Mouse (Mus musculus): ENCODE data around the gene Ndufa11. TPM values are rescaled to one million over a fixed set of nuclear protein-coding genes. Genes with fewer than 3 reads are reported as not detected.
A peak's percentile ranks its signal among the peaks of the same experiment; 100 is the strongest.

The Ndufa11 gene
- polyA plus RNA-seq, 1 experiment = 135 TPM

DNA sequence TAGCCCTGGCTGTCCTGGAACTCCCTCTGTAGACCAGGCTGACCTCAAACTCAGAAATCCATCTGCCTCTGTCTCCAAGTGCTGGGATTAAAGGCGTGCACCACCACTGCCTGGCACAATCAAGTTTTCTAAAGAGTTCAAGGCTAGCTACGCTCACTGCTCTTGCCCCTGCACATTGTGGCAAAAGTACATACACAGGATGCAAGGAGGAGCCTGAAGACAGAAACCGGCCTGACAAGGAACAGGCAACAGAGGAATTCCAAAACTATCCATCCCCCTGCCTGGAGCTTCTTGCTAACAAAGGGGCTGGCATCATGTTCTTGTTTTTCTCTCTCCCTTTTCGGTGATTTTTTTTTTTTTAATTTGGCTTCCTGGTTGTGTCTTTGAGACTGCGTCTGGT is 26.6 kb downstream of the Ndufa11 start:
- TF ChIP-seq CTCF (IDR thresholded peaks at IDR 0.05; ENCODE audit: control insufficient read depth, insufficient read depth, insufficient replicate concordance, low read depth, low read length) (no peak), POLR2A (IDR thresholded peaks at IDR 0.05; ENCODE audit: control insufficient read depth, low read depth, low read length) (no peak)
- no peaks in the 10 kb centered on the region for H3K36me3 ChIP-seq (ENCODE audit: control insufficient read depth, insufficient read depth, low read length)
- H3K27ac ChIP-seq (ENCODE audit: control insufficient read depth, insufficient read depth, low read depth, low read length) = no peak overlapping the region
- H3K4me3 ChIP-seq (ENCODE audit: control insufficient read depth, low read depth, low read length) = no peak overlapping the region
- peaks cover 4% of the 10 kb centered on the region for H3K4me1 ChIP-seq (ENCODE audit: control insufficient read depth, insufficient read depth, low read length)
- no peaks in the 10 kb centered on the region for H3K27me3 ChIP-seq (ENCODE audit: control insufficient read depth, insufficient read depth, low read length)

DNA sequence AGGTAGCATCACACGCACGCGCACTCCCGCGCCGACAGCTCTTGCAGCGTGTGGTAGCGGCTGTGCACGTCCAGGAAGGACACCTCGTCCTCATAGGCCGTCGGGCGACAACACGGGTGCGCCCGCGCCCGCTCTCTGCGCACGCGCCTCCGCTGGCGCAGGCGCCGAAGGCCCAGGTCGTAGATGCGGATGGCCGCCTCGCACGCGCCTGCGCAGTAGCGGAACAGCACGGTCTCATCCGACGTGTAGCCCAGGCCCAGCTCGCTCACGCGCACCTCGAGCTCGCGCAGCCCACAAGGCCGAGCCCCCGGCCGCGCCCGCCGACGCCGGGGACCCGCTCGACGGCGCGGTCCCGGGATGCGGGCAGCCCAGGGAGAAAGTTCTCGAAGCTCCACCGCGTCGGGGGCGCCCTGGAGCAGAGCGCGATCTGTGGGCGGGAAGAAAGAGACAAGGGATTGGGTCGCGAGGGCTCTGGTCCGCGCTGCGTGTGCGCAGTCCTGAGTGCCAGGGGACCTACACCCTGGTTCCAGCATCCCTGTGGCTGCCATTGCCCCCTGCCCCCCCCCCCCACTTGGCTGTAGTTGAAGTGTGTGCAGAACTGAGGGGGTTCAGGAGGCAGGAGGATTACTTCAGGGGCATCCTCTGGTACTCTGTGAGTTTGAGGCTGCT is 34.0 kb downstream of the Ndufa11 start:
- Histone ChIP-seq H3K27ac (ENCODE audit: control insufficient read depth, insufficient read depth, low read depth, low read length) (peak overlapping the region; percentile 65; the same call in 1 of the 2 replicates), H3K36me3 (ENCODE audit: control insufficient read depth, insufficient read depth, low read length) (no peaks in the 10 kb centered on the region), H3K4me3 (ENCODE audit: control insufficient read depth, low read depth, low read length) (peak overlapping the region; percentile 79), H3K27me3 (ENCODE audit: control insufficient read depth, insufficient read depth, low read length) (no peaks in the 10 kb centered on the region), H3K4me1 (ENCODE audit: control insufficient read depth, insufficient read depth, low read length) (peaks cover 27% of the 10 kb centered on the region)
- TF ChIP-seq CTCF (IDR thresholded peaks at IDR 0.05; ENCODE audit: control insufficient read depth, insufficient read depth, insufficient replicate concordance, low read depth, low read length) (no peak; the same call in 1 of the 2 replicates), POLR2A (IDR thresholded peaks at IDR 0.05; ENCODE audit: control insufficient read depth, low read depth, low read length) (peak; percentile 48)

DNA sequence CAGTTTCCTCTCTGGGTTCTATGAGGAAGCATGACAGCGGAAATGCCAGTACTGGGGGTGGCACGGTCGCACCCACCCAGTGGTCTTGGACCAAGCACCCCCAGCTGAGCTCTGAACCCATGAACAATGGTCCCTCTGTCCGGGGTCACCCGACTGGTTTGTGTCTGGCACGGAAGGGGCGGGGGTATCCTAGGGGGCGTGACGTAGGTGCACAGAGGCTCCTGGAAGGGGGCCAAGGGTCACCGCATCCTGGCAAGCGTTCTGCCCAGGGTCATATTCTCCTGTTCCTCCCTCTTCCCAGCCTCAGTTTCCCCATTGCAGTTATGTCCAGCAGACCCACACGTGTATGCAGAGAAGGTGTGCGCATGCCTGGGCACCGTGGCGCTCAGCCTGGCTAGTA is 35.9 kb downstream of the Ndufa11 start:
- peaks cover 40% of the 10 kb centered on the region for H3K4me1 ChIP-seq (ENCODE audit: control insufficient read depth, insufficient read depth, low read length)

DNA sequence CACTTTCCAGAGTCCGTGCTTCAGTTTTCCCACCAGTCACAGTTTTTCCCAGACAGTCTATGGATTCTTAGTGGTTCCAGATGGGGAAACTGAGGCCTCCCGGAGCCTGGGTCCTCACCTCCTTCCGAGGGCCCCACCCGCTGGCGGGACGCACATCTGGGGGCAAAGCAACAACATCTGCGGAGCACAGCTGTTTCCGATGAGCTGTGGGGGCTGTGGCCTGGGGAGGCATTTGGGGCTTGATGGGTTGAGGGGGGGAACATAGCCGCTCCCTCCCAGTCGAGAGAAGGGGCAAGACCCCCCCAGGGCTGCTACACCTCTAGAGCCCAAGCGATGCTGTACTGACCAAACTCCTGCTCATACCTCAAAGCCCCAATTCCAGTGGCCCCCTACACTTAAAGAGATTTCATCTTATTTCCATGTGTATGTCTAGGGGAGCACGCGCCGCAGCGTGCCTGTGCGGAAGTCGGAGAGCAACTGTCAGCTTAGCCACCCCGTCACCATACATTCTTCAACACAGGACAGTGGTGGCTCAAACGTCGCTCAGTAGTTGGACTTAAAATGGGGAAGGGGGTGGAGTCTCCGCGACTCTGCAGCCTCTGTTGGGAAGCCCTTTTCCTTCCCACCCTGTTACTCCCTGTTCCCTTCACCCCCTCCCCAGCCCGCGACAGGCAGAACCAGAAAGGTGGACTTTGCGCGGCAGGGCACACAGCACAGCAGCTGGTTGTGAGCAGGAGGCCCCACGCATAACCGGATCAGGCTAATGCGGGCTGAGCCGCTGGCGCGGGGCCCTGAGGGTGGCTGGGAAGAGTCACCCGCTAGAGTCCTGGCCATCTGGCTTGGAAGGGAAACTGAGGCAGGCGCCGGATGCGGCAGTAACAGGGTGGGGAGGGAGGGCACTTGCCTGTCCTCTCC is 37.0 kb downstream of the Ndufa11 start:
- H3K4me1 ChIP-seq (ENCODE audit: control insufficient read depth, insufficient read depth, low read length) = peaks cover 43% of the 10 kb centered on the region
- TF ChIP-seq CTCF (IDR thresholded peaks at IDR 0.05; ENCODE audit: control insufficient read depth, insufficient read depth, insufficient replicate concordance, low read depth, low read length) (no peak), POLR2A (IDR thresholded peaks at IDR 0.05; ENCODE audit: control insufficient read depth, low read depth, low read length) (peak; percentile 49; the same call in 1 of the 2 replicates)
- no peak overlapping the region for H3K27ac ChIP-seq (ENCODE audit: control insufficient read depth, insufficient read depth, low read depth, low read length)
- H3K36me3 ChIP-seq (ENCODE audit: control insufficient read depth, insufficient read depth, low read length) = no peaks in the 10 kb centered on the region
- H3K27me3 ChIP-seq (ENCODE audit: control insufficient read depth, insufficient read depth, low read length) = no peaks in the 10 kb centered on the region
- H3K4me3 ChIP-seq (ENCODE audit: control insufficient read depth, low read depth, low read length) = peak overlapping the region; percentile 72

More for the DNA sequence above, 35.9 kb downstream of the Ndufa11 start:
- no peak for TF ChIP-seq CTCF (IDR thresholded peaks at IDR 0.05; ENCODE audit: control insufficient read depth, insufficient read depth, insufficient replicate concordance, low read depth, low read length)
- TF ChIP-seq POLR2A (IDR thresholded peaks at IDR 0.05; ENCODE audit: control insufficient read depth, low read depth, low read length) = no peak
- no peak overlapping the region for H3K4me3 ChIP-seq (ENCODE audit: control insufficient read depth, low read depth, low read length)
- no peaks in the 10 kb centered on the region for H3K36me3 ChIP-seq (ENCODE audit: control insufficient read depth, insufficient read depth, low read length)
- H3K27ac ChIP-seq (ENCODE audit: control insufficient read depth, insufficient read depth, low read depth, low read length) = no peak overlapping the region
- H3K27me3 ChIP-seq (ENCODE audit: control insufficient read depth, insufficient read depth, low read length) = no peaks in the 10 kb centered on the region

DNA sequence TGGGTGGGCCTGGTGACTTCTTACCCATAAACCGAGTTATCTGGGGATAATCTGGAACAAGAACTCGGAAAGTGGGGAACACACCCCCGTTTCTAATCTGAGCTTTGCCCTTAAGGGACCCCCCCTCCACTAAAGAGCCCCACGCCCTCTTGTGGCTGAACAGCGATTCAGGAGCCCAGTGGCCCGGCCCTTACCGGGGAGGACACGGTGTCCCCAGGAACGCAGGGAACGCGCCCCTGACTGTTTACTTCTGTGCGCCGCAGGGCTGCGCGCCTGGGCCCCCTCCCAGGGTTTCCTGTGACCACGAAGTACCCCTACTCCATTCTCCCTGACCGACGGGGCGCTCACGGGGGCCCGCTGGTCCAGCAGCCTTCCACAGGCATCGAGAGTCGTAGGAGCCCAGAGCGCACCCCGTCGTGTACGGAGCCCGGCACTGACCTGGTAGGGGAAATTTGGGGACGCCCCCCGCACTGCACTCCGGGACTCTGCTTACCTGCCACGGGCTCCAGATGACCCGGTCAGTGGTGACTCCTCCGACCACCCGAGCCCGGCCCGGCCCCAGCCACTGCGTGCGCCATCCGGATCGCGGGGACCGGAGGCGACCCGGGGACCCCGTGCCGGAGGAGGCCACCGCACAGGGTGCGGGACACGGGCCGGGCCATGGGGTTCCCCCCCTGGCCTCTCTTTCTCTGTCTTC is 39.3 kb downstream of the Ndufa11 start:
- TF ChIP-seq POLR2A (IDR thresholded peaks at IDR 0.05; ENCODE audit: control insufficient read depth, low read depth, low read length) (no peak), CTCF (IDR thresholded peaks at IDR 0.05; ENCODE audit: control insufficient read depth, insufficient read depth, insufficient replicate concordance, low read depth, low read length) (no peak)
- peaks cover 42% of the 10 kb centered on the region for H3K4me1 ChIP-seq (ENCODE audit: control insufficient read depth, insufficient read depth, low read length)
- no peaks in the 10 kb centered on the region for H3K36me3 ChIP-seq (ENCODE audit: control insufficient read depth, insufficient read depth, low read length)
- H3K4me3 ChIP-seq (ENCODE audit: control insufficient read depth, low read depth, low read length) = peak overlapping the region; percentile 56
- H3K27ac ChIP-seq (ENCODE audit: control insufficient read depth, insufficient read depth, low read depth, low read length) = no peak overlapping the region
- H3K27me3 ChIP-seq (ENCODE audit: control insufficient read depth, insufficient read depth, low read length) = no peaks in the 10 kb centered on the region

DNA sequence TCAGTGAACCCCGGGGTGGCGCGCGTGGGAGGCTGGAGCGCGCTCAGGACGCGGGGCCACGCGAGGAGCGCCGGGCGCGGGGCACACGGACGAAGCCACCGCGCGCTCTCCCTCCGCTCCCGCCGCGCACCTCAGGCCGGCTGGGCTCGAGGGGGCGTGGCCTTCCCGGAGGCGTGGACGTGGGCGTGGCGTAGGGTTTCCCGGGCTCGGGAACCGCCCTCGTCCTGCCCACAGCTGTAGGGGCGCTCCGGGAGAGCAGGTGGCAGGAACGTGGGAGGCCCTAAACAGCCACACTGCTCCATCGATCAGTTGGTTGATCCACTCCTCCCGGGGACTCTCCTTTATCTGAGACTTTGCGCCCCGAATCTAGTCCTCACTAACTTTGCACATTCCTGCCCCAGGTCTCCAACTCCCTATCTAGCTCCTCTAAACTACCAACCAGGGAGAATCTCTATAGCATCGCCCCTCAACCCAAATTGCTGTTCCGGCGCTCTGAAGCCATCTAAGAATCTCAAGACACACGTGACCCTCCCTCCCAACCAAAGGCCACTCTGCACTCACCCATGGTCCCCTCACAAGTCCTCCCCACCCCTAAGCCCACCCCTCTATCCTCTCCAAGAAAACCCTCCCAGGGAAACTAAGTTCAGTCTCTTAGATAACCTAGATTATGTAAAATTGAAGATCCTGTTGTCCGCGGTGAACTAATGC is 40.0 kb downstream of the Ndufa11 start, which contains the start of gene Nrtn:
Nrtn (minus strand) TSS at position 115 of the 708 bp plus-strand sequence.
- TF ChIP-seq POLR2A (IDR thresholded peaks at IDR 0.05; ENCODE audit: control insufficient read depth, low read depth, low read length) (no peak), CTCF (IDR thresholded peaks at IDR 0.05; ENCODE audit: control insufficient read depth, insufficient read depth, insufficient replicate concordance, low read depth, low read length) (no peak)

More for the DNA sequence above, 40.0 kb downstream of the Ndufa11 start, which contains the start of gene Nrtn:
- Histone ChIP-seq H3K4me1 (ENCODE audit: control insufficient read depth, insufficient read depth, low read length) (peaks cover 46% of the 10 kb centered on the region), H3K27ac (ENCODE audit: control insufficient read depth, insufficient read depth, low read depth, low read length) (no peak within 1 kb of the TSS), H3K4me3 (ENCODE audit: control insufficient read depth, low read depth, low read length) (peak within 1 kb of the TSS; percentile 56), H3K36me3 (ENCODE audit: control insufficient read depth, insufficient read depth, low read length) (no peaks in the 10 kb centered on the region), H3K27me3 (ENCODE audit: control insufficient read depth, insufficient read depth, low read length) (no peaks in the 10 kb centered on the region)

Measured in testis, adult 2 months (tissue).